Mouse (Mus musculus) intestine, embryonic 14.5 days (tissue): Measurements from ENCODE around the gene Kdm6b. TPM values are rescaled to one million over a fixed set of nuclear protein-coding genes. Genes with fewer than 3 reads are reported as not detected.

Experiments
- ATAC-seq: fragments of 200-750 bp; cut with Nextera tagmentation; replicated peaks from 2 replicates; pipeline ENCODE4 v1.8.0; 2017; ENCODE audit warnings: low read depth, moderate number of reproducible peaks, moderate TSS enrichment, moderate library complexity; ENCODE audit not compliant: low FRiP score, low TSS enrichment
- DNase-seq: peaks from one replicate; pipeline ENCODE4 v3.0.0-alpha.2; 2018; ENCODE audit warnings: low spot score
- H3K27ac ChIP-seq: fragments of 300-500 bp; sonication (generic); 2 replicates; pipeline ENCODE4 v1.5.1; 2014; ENCODE audit warnings: low read depth, mild to moderate bottlenecking, control low read depth
- H3K27me3 ChIP-seq: fragments of 300-500 bp; sonication (generic); replicated peaks from 2 replicates; pipeline ENCODE4 v1.6.1; 2014; ENCODE audit warnings: low read length, control low read depth; ENCODE audit not compliant: control insufficient read depth, insufficient read depth
- H3K36me3 ChIP-seq: fragments of 300-500 bp; sonication (generic); 2 replicates; pipeline ENCODE4 v1.6.1; 2014; ENCODE audit warnings: low read length, control low read depth; ENCODE audit not compliant: control insufficient read depth, insufficient read depth
- H3K4me1 ChIP-seq: fragments of 300-500 bp; sonication (generic); replicated peaks from 2 replicates; pipeline ENCODE4 v1.6.1; 2014; ENCODE audit warnings: low read length, control low read depth, mixed read lengths; ENCODE audit not compliant: control insufficient read depth, insufficient read depth
- H3K4me2 ChIP-seq: fragments of 300-500 bp; sonication (generic); 2 replicates; pipeline ENCODE4 v1.6.1; 2014; ENCODE audit warnings: low read length
- H3K4me3 ChIP-seq: fragments of 300-500 bp; sonication (generic); 2 replicates; pipeline ENCODE4 v1.5.1; 2014; ENCODE audit warnings: low read depth, low read length, control low read depth, mixed read lengths
- H3K9ac ChIP-seq: fragments of 300-500 bp; sonication (generic); 2 replicates; pipeline ENCODE4 v1.6.1; 2014; ENCODE audit warnings: mild to moderate bottlenecking, low read length
- H3K9me3 ChIP-seq: fragments of 300-500 bp; sonication (generic); 2 replicates; pipeline ENCODE4 v1.6.1; 2016; ENCODE audit warnings: low read length, control low read depth; ENCODE audit not compliant: control insufficient read depth
- WGBS: fragments of 180-500 bp; shearing (Covaris S2); extraction: QIAGEN DNeasy Blood & Tissue Kit; methylation state at CpG from one replicate; pipeline ENCODE4 v1.1.7; 2014; 5-methylcytosine and 5-hydroxymethylcytosine counted together
- polyA plus RNA-seq: library from polyadenylated mRNA; unstranded; fragments of >200 nt; fragmentation: Nextera tagmentation; extraction: Ambion mirVana; gene quantifications from 2 replicates; pipeline ENCODE4 v1.2.1, GENCODE M21; 2014

Gene Kdm6b
- polyA plus RNA-seq, 1 experiment from 2014 or later: 29.1 TPM

GRCm38 (mm10) chr11:69405397-69406200, 7.9 kb downstream of the Kdm6b start:
- no peaks in the 10 kb centered on the region for H3K9me3 ChIP-seq
- no peaks in the 10 kb centered on the region for H3K27me3 ChIP-seq
- no peak overlapping the region for H3K27ac ChIP-seq
- WGBS: 91% methylated on average over 24 of the region's 24 CpGs
- no peak overlapping the region for H3K4me3 ChIP-seq
- no peak overlapping the region for H3K9ac ChIP-seq
- H3K4me2 ChIP-seq: no peak overlapping the region
- H3K36me3 ChIP-seq: peaks cover 75% of the 10 kb centered on the region
- DNase-seq (no peak), ATAC-seq (no peak)
- peaks cover 12% of the 10 kb centered on the region for H3K4me1 ChIP-seq

DNA sequence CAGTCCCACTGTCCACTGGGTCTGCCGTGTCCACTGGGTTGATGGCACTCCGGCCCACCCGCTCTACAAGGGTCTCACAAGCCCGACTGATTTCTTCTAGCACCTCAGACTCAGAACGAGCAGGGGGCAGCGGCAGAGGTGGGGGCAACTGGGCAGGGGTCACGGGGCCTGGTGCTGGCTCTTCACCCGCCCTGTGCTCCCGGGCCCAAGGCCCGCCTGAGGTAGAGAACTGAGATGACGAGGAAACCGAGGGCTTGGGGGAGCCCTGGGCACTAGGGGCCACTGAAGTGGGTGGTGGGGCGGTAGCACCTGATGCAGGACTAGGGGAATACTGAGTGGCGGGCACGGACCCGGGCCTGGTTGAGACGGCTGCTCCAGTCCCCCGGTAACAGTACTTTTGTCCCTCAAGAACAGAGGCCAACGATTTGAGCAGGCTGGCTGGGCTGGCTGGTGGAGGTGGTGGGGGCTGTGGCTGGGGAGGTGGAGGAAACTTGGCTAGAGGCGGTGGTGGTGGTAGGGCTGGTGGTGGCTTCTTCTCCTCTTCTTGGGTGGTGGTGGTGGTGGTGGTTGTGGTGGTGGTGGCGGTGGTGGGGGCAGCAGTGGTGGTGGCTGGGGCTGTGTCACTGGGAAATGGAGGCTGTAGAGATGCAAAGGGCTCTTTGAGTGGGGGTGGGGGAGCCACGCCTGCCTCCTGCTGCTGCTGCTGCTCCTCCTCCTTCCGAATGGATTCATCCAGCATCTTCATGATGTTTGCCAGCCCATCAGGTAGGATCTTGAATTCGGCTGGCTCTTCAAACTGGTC, 8.7 kb downstream of the Kdm6b start:
- WGBS: 95% methylated on average over 24 of the region's 24 CpGs
- H3K36me3 ChIP-seq: peaks cover 83% of the 10 kb centered on the region
- DNase-seq: no peak

DNA sequence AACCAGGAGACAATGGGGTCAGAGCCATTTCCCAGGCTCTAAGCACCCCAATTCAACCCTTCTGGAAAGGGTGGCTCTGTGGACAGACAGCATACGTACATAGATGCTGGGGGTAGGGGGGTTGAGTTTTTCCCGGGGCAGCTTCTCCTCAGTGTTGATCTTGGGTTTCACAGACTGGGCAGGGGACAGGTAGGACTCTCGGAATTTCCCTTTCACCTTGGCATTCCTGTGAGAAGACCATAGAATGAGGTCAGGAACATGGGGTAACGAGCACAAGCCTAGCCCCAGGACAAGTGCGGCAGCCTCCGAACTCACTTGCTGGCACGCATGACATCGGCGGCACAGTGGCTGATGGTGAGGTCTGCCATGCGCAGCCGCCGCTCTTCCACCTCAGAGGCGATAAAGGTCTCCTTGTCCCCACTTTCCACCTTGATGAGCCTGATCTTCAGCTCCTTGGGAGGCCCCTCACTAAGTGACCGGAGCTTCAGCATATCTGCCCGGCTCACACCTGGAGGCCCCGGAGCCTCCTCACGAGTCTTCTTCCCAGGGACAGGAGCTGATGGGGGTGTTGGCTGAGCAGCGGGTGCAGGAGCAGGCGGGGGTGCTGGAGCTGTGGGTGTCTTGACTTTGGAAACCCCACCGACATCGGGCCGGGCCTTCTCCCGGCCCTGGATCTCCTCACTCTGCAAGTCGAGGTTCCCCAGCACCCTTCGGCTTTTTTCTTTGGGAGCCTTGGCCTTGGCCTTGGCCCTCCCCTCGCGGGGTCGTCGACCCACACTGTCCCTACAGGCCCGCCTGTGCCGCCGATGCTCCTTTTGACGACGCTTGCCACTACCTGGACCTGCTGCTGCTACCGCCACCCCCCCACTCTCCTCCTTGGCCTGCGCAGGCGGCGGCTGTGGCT, 9.5 kb downstream of the Kdm6b start:
- WGBS: 92% methylated on average over 38 of the region's 38 CpGs
- DNase-seq (no peak), ATAC-seq (no peak)
- Histone ChIP-seq H3K4me1 (peaks cover 17% of the 10 kb centered on the region), H3K27me3 (no peaks in the 10 kb centered on the region), H3K9ac (no peak overlapping the region), H3K27ac (no peak overlapping the region), H3K4me2 (no peak overlapping the region), H3K36me3 (peaks cover 89% of the 10 kb centered on the region), H3K4me3 (no peak overlapping the region), H3K9me3 (no peaks in the 10 kb centered on the region)

More for the DNA sequence above, 8.7 kb downstream of the Kdm6b start:
- no peak for ATAC-seq
- H3K4me3 ChIP-seq: no peak overlapping the region
- H3K4me1 ChIP-seq: peaks cover 14% of the 10 kb centered on the region
- H3K9ac ChIP-seq: no peak overlapping the region
- H3K9me3 ChIP-seq: no peaks in the 10 kb centered on the region
- no peak overlapping the region for H3K4me2 ChIP-seq
- H3K27ac ChIP-seq: no peak overlapping the region
- H3K27me3 ChIP-seq: no peaks in the 10 kb centered on the region

- Histone ChIP-seq H3K4me2 (no peak overlapping the region), H3K9me3 (no peaks in the 10 kb centered on the region), H3K4me1 (peaks cover 16% of the 10 kb centered on the region), H3K36me3 (peaks cover 77% of the 10 kb centered on the region), H3K9ac (no peak overlapping the region), H3K4me3 (no peak overlapping the region), H3K27ac (no peak overlapping the region), H3K27me3 (no peaks in the 10 kb centered on the region)
- 86% methylated on average over 12 of the region's 12 CpGs for WGBS
- ATAC-seq (no peak), DNase-seq (no peak)
These were observed 11.5 kb downstream of the Kdm6b start for GRCm38 (mm10) chr11:69401987-69402386.

- Histone ChIP-seq H3K9me3 (no peaks in the 10 kb centered on the region), H3K36me3 (peaks cover 69% of the 10 kb centered on the region), H3K4me3 (no peak overlapping the region), H3K4me1 (peaks cover 21% of the 10 kb centered on the region), H3K9ac (no peak overlapping the region), H3K4me2 (no peak overlapping the region), H3K27ac (no peak overlapping the region), H3K27me3 (no peaks in the 10 kb centered on the region)
- ATAC-seq (peak; percentile 66), DNase-seq (peak; percentile 91)
- WGBS: 18% methylated on average over 22 of the region's 22 CpGs
These were observed 12.3 kb downstream of the Kdm6b start for GRCm38 (mm10) chr11:69401210-69401637.

DNA sequence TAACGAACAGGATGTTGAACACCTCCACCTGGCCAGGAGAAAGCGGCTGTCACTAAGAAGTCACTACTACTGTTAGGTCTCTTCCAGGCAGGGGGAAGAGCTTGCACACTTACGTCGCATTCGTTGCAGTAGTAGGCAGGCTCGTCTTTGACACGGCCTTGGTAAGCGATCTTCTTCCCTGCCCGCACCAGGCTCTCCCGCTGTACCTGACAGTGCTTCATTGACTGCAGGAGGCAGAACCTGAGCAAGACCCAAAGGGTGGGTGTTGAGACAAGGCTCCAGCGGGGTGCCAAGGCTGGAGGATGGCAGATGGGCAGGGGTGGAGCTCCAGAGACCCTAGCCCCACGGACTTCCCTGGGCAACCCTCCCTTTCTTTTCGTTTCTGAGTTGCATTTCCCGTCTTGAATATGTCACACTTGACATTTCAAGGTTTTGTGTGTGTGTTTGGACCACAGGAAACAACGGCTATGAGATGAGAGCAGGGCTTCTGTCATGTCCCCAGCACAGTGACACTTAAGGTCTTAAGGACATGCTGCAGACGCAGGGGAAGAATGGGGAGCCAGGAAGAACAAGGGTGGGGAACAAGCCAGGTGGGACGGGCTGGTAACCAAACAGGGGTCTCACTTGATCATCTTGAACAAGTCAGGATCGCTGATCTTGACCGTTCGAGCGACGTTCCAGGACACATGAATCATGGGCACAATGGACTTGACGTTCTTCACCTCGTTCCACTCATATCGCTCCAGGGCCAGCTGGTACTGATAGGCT, 13.2 kb downstream of the Kdm6b start:
- Histone ChIP-seq H3K9ac (no peak overlapping the region), H3K27ac (no peak overlapping the region), H3K36me3 (peaks cover 59% of the 10 kb centered on the region), H3K9me3 (no peaks in the 10 kb centered on the region), H3K4me2 (no peak overlapping the region), H3K4me3 (no peak overlapping the region), H3K27me3 (no peaks in the 10 kb centered on the region), H3K4me1 (peaks cover 21% of the 10 kb centered on the region)
- DNase-seq: no peak
- WGBS: 79% methylated on average over 25 of the region's 25 CpGs
- no peak for ATAC-seq

DNA sequence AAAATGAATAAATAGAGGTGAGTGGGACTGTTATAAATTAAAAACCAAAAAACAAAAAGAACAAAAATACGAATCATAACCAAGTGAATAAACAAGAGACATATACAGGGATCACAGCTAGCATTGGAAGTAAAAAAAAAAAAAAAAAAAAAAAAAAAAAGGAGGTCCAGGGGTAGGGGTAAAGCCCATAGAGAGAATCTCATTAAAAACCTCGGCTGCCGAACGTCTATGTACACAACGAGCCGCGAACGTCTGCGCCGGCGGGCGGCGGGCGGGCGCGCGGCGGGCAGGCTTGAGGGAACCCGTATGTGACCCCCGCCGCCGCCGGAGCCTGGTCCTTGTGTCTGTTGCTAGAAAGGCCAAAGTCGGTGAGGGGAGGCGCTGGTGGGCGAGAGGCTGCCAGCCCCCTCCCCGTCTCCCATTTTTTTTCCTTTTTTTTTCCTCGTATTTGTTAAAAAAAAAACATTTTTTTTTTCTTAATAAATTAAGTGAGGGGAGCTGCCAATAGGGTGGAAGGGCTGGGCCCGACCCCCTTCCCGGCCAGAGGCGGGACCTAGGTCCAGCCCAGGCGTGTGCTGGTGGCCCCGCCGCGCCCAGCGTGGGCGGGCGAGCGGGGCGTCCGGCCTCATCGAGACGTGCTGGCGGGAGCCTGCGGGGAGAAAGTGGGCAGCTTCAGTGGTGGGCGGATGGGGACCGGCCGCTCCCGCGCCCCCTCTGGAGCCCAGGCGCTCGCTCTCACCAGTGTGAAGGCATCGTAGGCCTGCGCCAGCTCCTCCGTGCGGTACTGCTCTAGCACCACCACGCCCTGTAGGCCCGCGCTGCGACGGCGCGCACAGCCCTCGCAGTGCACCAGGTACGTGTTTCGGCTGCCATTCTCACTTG, 14.0 kb downstream of the Kdm6b start:
- peak overlapping the region; percentile 72; the same call in 1 of the 2 replicates for H3K4me2 ChIP-seq
- H3K36me3 ChIP-seq: peaks cover 51% of the 10 kb centered on the region
- H3K27ac ChIP-seq: no peak overlapping the region
- no peaks in the 10 kb centered on the region for H3K27me3 ChIP-seq
- DNase-seq (peak; percentile 67), ATAC-seq (no peak)
- WGBS: 30% methylated on average over 66 of the region's 66 CpGs
- no peak overlapping the region for H3K4me3 ChIP-seq
- peaks cover 21% of the 10 kb centered on the region for H3K4me1 ChIP-seq
- H3K9me3 ChIP-seq: no peaks in the 10 kb centered on the region
- peak overlapping the region; percentile 15; the same call in 1 of the 2 replicates for H3K9ac ChIP-seq
